Mouse (Mus musculus) embryonic fibroblast, embryonic 13.5 days (primary cell): ENCODE data around the gene Cacna2d4.

Source experiments
- CTCF ChIP-seq: IDR thresholded peaks from 2 replicates; pipeline ENCODE4 v1.5.1; 2011; ENCODE audit warnings: mild to moderate bottlenecking, control low read depth, low read length, moderate library complexity, borderline replicate concordance; ENCODE audit not compliant: insufficient read depth
- POLR2A ChIP-seq: IDR thresholded peaks from 2 replicates; pipeline ENCODE4 v1.6.1; 2011; ENCODE audit warnings: low read depth, mild to moderate bottlenecking, control low read depth, low read length, moderate library complexity

DNA sequence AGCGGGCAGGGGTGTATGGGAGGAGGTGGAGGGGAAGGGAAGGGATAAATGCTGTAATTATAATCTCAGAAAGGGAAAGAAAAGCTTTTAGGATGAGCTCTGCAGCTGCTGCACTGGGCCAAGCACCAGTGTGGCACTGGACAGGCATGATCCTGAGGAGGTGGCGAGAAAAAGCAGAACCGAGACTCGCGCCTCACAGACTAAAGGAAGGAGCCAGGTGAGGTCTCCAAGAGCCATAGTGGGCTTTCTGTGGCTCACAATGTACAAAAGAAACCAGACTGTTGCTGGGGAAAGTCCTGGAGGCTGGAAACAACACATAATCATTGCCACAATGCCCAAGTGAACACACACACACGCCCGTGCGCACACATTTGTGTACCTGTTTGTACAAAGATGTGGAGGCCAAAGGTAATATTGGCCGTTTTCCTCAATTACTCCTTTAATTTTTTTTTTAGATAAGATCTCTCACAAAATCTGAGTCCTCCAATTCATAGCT, 114.4 kb downstream of the Cacna2d4 start:
- TF ChIP-seq POLR2A (no peak), CTCF (no peak)
